Mouse (Mus musculus) MEL (cell line): ENCODE results near the gene Evl. TPM values are rescaled to one million over a fixed set of nuclear protein-coding genes. Genes with fewer than 3 reads are reported as not detected.

Experiments used
- DNase-seq: peaks from one replicate; pipeline ENCODE4 v3.0.0; 2011; ENCODE audit warnings: low read depth, low spot score
- H3K27ac ChIP-seq: 2 replicates; pipeline ENCODE4 v1.5.1; 2012; ENCODE audit warnings: low read depth, mild to moderate bottlenecking, control low read depth, low read length, moderate library complexity; ENCODE audit not compliant: control insufficient read depth
- H3K27me3 ChIP-seq, 2 experiments: fragments of 150-350 bp in 1 of 2; sonication (generic) in 1 of 2; 2 replicates each; pipeline ENCODE4 v1.6.1; 2012; ENCODE audit warnings: low read length in 2 of 2, mild to moderate bottlenecking in 2 of 2, improper control_type of control experiment in 1 of 2, moderate library complexity in 1 of 2; ENCODE audit not compliant: insufficient read depth in 2 of 2, control insufficient read depth in 1 of 2
- H3K36me3 ChIP-seq, 2 experiments: 2 replicates each; pipeline ENCODE4 v1.6.1; 2012 to 2014; ENCODE audit warnings: low read length in 2 of 2, improper control_type of control experiment in 1 of 2, inconsistent platforms in 1 of 2, mild to moderate bottlenecking in 1 of 2; ENCODE audit not compliant: insufficient read depth in 2 of 2, control insufficient read depth in 1 of 2
- H3K4me1 ChIP-seq, 2 experiments: fragments of 150-350 bp in 1 of 2; sonication (generic) in 1 of 2; 2 replicates each; pipeline ENCODE4 v1.6.1; 2012; ENCODE audit warnings: low read length in 2 of 2, improper control_type of control experiment in 1 of 2, mild to moderate bottlenecking in 1 of 2; ENCODE audit not compliant: insufficient read depth in 2 of 2, control insufficient read depth in 1 of 2
- H3K4me3 ChIP-seq, 2 experiments: fragments of 150-350 bp in 1 of 2; sonication (generic) in 1 of 2; 2 replicates each; pipeline ENCODE4 v1.5.1; 2012; ENCODE audit warnings: low read depth in 2 of 2, low read length in 2 of 2, mild to moderate bottlenecking in 2 of 2, moderate library complexity in 2 of 2, control low read depth in 1 of 2, improper control_type of control experiment in 1 of 2; ENCODE audit not compliant: control insufficient read depth in 1 of 2, insufficient read depth in 1 of 2
- H3K79me2 ChIP-seq: 2 replicates; pipeline ENCODE4 v1.6.1; 2012; ENCODE audit warnings: mild to moderate bottlenecking, low read length, moderate library complexity; ENCODE audit not compliant: control insufficient read depth, poor library complexity, insufficient read depth
- H3K9ac ChIP-seq: 2 replicates; pipeline ENCODE4 v1.6.1; 2012; ENCODE audit warnings: low read depth, mild to moderate bottlenecking, control low read depth, low read length, moderate library complexity; ENCODE audit not compliant: control insufficient read depth, poor library complexity, severe bottlenecking
- H3K9me3 ChIP-seq: fragments of 150-350 bp; sonication (generic); replicated peaks from 2 replicates; pipeline ENCODE4 v1.6.1; 2012; ENCODE audit warnings: mild to moderate bottlenecking, low read length, improper control_type of control experiment, moderate library complexity; ENCODE audit not compliant: insufficient read depth
- BHLHE40 ChIP-seq: IDR thresholded peaks from 2 replicates; pipeline ENCODE4 v1.6.1; 2012; ENCODE audit warnings: low read depth, mild to moderate bottlenecking, inconsistent platforms, low read length, improper control_type of control experiment, borderline replicate concordance
- CHD1 ChIP-seq: IDR thresholded peaks from 2 replicates; pipeline ENCODE4 v1.6.1; 2012; ENCODE audit warnings: low read depth, mild to moderate bottlenecking, inconsistent platforms, low read length, improper control_type of control experiment
- E2F4 ChIP-seq: IDR thresholded peaks from 2 replicates; pipeline ENCODE4 v1.6.1; 2011; ENCODE audit warnings: low read depth, low read length, improper control_type of control experiment, borderline replicate concordance
- ELF1 ChIP-seq: IDR thresholded peaks from 2 replicates; pipeline ENCODE4 v1.6.1; 2014; ENCODE audit warnings: low read depth, mild to moderate bottlenecking, inconsistent platforms, low read length, improper control_type of control experiment, moderate library complexity
- GATA1 ChIP-seq: IDR thresholded peaks from 2 replicates; pipeline ENCODE4 v1.6.1; 2011; ENCODE audit warnings: low read depth, low read length, improper control_type of control experiment
- HCFC1 ChIP-seq: IDR thresholded peaks from 2 replicates; pipeline ENCODE4 v1.6.1; 2012; ENCODE audit warnings: low read depth, mild to moderate bottlenecking, inconsistent platforms, low read length, improper control_type of control experiment, moderate library complexity
- JUND ChIP-seq: IDR thresholded peaks from 2 replicates; pipeline ENCODE4 v1.6.1; 2011; ENCODE audit warnings: low read depth, mild to moderate bottlenecking, improper control_type of control experiment, low read length
- KAT2A ChIP-seq: conservative IDR thresholded peaks from 2 replicates; pipeline ENCODE4 v1.6.1; 2012; ENCODE audit warnings: low read depth, low read length, improper control_type of control experiment, inconsistent platforms
- MAX ChIP-seq: IDR thresholded peaks from 2 replicates; pipeline ENCODE4 v1.6.1; 2011; ENCODE audit warnings: low read length, improper control_type of control experiment
- MAZ ChIP-seq: IDR thresholded peaks from 2 replicates; pipeline ENCODE4 v1.6.1; 2012; ENCODE audit warnings: low read depth, mild to moderate bottlenecking, inconsistent platforms, low read length, improper control_type of control experiment
- MEF2A ChIP-seq: IDR thresholded peaks from 2 replicates; pipeline ENCODE4 v1.6.1; 2014; ENCODE audit warnings: low read depth, mild to moderate bottlenecking, inconsistent platforms, low read length, improper control_type of control experiment; ENCODE audit not compliant: poor library complexity, insufficient replicate concordance, severe bottlenecking; ENCODE audit errors: extremely low read depth
- MXI1 ChIP-seq: IDR thresholded peaks from 2 replicates; pipeline ENCODE4 v1.6.1; 2011; ENCODE audit warnings: mild to moderate bottlenecking, low read depth, low read length, improper control_type of control experiment
- MYB ChIP-seq: IDR thresholded peaks from 2 replicates; pipeline ENCODE4 v1.6.1; 2011; ENCODE audit warnings: mild to moderate bottlenecking, low read depth, low read length, improper control_type of control experiment
- MYC ChIP-seq: IDR thresholded peaks from 2 replicates; pipeline ENCODE4 v1.6.1; 2011; ENCODE audit warnings: low read depth, mild to moderate bottlenecking, low read length, improper control_type of control experiment, moderate library complexity
- NELFE ChIP-seq: IDR thresholded peaks from 2 replicates; pipeline ENCODE4 v1.6.1; 2011; ENCODE audit warnings: low read depth, low read length, improper control_type of control experiment
- POLR2AphosphoS5 ChIP-seq: IDR thresholded peaks from 2 replicates; pipeline ENCODE4 v1.6.1; 2012; ENCODE audit warnings: low read depth, borderline replicate concordance, mild to moderate bottlenecking, inconsistent platforms, low read length, moderate library complexity, mixed read lengths
- TAL1 ChIP-seq: IDR thresholded peaks from 2 replicates; pipeline ENCODE4 v1.6.1; 2012; ENCODE audit warnings: mild to moderate bottlenecking, inconsistent platforms, low read length, moderate library complexity, mixed read lengths
- TBP ChIP-seq: IDR thresholded peaks from 2 replicates; pipeline ENCODE4 v1.8.0; 2011; ENCODE audit warnings: low read depth, low read length, improper control_type of control experiment
- TCF12 ChIP-seq: IDR thresholded peaks from 2 replicates; pipeline ENCODE4 v1.6.1; 2014; ENCODE audit warnings: low read depth, mild to moderate bottlenecking, inconsistent platforms, low read length, improper control_type of control experiment, moderate library complexity
- UBTF ChIP-seq: IDR thresholded peaks from 2 replicates; pipeline ENCODE4 v1.6.1; 2012; ENCODE audit warnings: low read depth, mild to moderate bottlenecking, inconsistent platforms, low read length, improper control_type of control experiment, moderate library complexity, borderline replicate concordance; ENCODE audit not compliant: insufficient read depth
- USF2 ChIP-seq, 2 experiments: IDR thresholded peaks; 2 replicates each; pipeline ENCODE4 v1.6.1; 2011 to 2012; ENCODE audit warnings: improper control_type of control experiment in 2 of 2, low read length in 2 of 2, borderline replicate concordance in 1 of 2, inconsistent platforms in 1 of 2, low read depth in 1 of 2, mild to moderate bottlenecking in 1 of 2; ENCODE audit not compliant: insufficient read depth in 1 of 2
- ZC3H11A ChIP-seq: IDR thresholded peaks from 2 replicates; pipeline ENCODE4 v1.6.1; 2012; ENCODE audit warnings: low read depth, mild to moderate bottlenecking, inconsistent platforms, low read length, improper control_type of control experiment
- ZKSCAN1 ChIP-seq: IDR thresholded peaks from 2 replicates; pipeline ENCODE4 v1.6.1; 2012; ENCODE audit warnings: low read depth, mild to moderate bottlenecking, inconsistent platforms, low read length, improper control_type of control experiment, moderate library complexity
- polyA plus RNA-seq, 2 experiments: library from polyadenylated mRNA; stranded (reverse) in 1 of 2; unstranded in 1 of 2; fragments of >175 nt in 1 of 2; fragments of >200 nt in 1 of 2; gene quantifications; 2 replicates each; pipeline versions ENCODE4 v1.2.1 to v1.2.4; 2012; ENCODE audit warnings: low replicate concordance in 2 of 2, low read depth in 1 of 2; ENCODE audit not compliant: insufficient read length in 2 of 2, insufficient read depth in 1 of 2, missing spikeins in 1 of 2
- total RNA-seq: library from RNA; depleted of rRNA; stranded (reverse); fragments of 300-350 nt; gene quantifications from 2 replicates; pipeline ENCODE4 v1.2.3, GENCODE M21; 2012; rRNA removed

Evl gene
- total and polyA plus RNA-seq, 3 experiments = not detected

- Histone ChIP-seq H3K27ac (no peak overlapping the region), H3K36me3 (no peaks in the 10 kb centered on the region), H3K4me1 (no peaks in the 10 kb centered on the region), H3K27me3 (no peaks in the 10 kb centered on the region; a peak in 1 of 4 replicates), H3K79me2 (no peaks in the 10 kb centered on the region), H3K9ac (no peak overlapping the region), H3K4me3 (no peak overlapping the region), H3K9me3 (no peaks in the 10 kb centered on the region)
- DNase-seq = no peak
- no peak for TF ChIP-seq USF2 (IDR thresholded peaks at IDR 0.05; ENCODE audit: borderline replicate concordance in 1 of 2, insufficient read depth in 1 of 2, low read depth in 1 of 2, low read length in 2 of 2)
- no peak for TF ChIP-seq POLR2AphosphoS5
- no peak for TF ChIP-seq ZC3H11A
- TF ChIP-seq ELF1 = no peak
- TF ChIP-seq CHD1 = no peak
- TF ChIP-seq E2F4 = no peak
- no peak for TF ChIP-seq UBTF
- TF ChIP-seq TCF12 = no peak
- no peak for TF ChIP-seq BHLHE40
- TF ChIP-seq TAL1 = no peak
- TF ChIP-seq MEF2A = no peak
- no peak for TF ChIP-seq GATA1
- no peak for TF ChIP-seq NELFE
These were observed 179.9 kb downstream of the Evl start for GRCm38 (mm10) chr12:108734386-108734785.

- Histone ChIP-seq H3K9ac (no peak overlapping the region), H3K36me3 (no peaks in the 10 kb centered on the region), H3K4me1 (no peaks in the 10 kb centered on the region), H3K79me2 (no peaks in the 10 kb centered on the region), H3K4me3 (no peak overlapping the region), H3K27ac (no peak overlapping the region), H3K9me3 (no peaks in the 10 kb centered on the region), H3K27me3 (no peaks in the 10 kb centered on the region; a peak in 1 of 4 replicates)
- TF ChIP-seq KAT2A = no peak
- no peak for TF ChIP-seq MYC
- no peak for TF ChIP-seq MAX
- TF ChIP-seq ELF1 = no peak
- TF ChIP-seq ZC3H11A = no peak
- no peak for TF ChIP-seq HCFC1
- TF ChIP-seq ZKSCAN1 = no peak
- TF ChIP-seq TCF12 = no peak
- TF ChIP-seq JUND = no peak
- TF ChIP-seq UBTF = no peak
- no peak for TF ChIP-seq MEF2A
- TF ChIP-seq MXI1 = no peak
- TF ChIP-seq MYB = no peak
- no peak for TF ChIP-seq TBP
- TF ChIP-seq MAZ = no peak
- no peak for DNase-seq
These were observed 183.3 kb downstream of the Evl start for GRCm38 (mm10) chr12:108737838-108738237.

Other genes with a start within 250 kb of the Evl start
- not detected in 2 replicates for gene Hhipl1, start 248.4 kb upstream of the Evl start, total RNA-seq
- gene Hhipl1, start 248.4 kb upstream of the Evl start, polyA plus RNA-seq = not detected
- gene Cyp46a1, start 220.3 kb upstream of the Evl start, total RNA-seq = not detected in 2 replicates
- not detected for gene Cyp46a1, start 220.3 kb upstream of the Evl start, polyA plus RNA-seq
- not detected in 2 replicates for gene Eml1, start 183.8 kb upstream of the Evl start, total RNA-seq
- not detected for gene Eml1, start 183.8 kb upstream of the Evl start, polyA plus RNA-seq
- gene Degs2, start 147.6 kb downstream of the Evl start, total RNA-seq = not detected in 2 replicates
- not detected for gene Degs2, start 147.6 kb downstream of the Evl start, polyA plus RNA-seq
- 34.9 and 37.1 TPM in 2 replicates for gene Yy1, start 238.3 kb downstream of the Evl start, total RNA-seq
- 10 to 100 TPM; 52.1 to 62.4 TPM for gene Yy1, start 238.3 kb downstream of the Evl start, polyA plus RNA-seq